Mouse (Mus musculus): ENCODE data around the gene Stat4. TPM values are rescaled to one million over a fixed set of nuclear protein-coding genes. Genes with fewer than 3 reads are reported as not detected.
"Not testable (repeated sequence)": the region's sequence is repeated elsewhere in the genome, so short reads cannot be mapped to it uniquely, and the experiment has no call there.

Stat4 gene
- polyA plus RNA-seq, 1 experiment from 2014 or later, result 0.95 TPM

- Histone ChIP-seq H3K4me2 (replicated peaks; ENCODE audit: low read depth, low read length) (no peak overlapping the region), H3K4me1 (ENCODE audit: control insufficient read depth, insufficient read depth, low read length) (no peaks in the 10 kb centered on the region), H3K4me3 (ENCODE audit: low read length) (no peak overlapping the region), H3K9me3 (ENCODE audit: control insufficient read depth, low read length) (no peaks in the 10 kb centered on the region), H3K27me3 (ENCODE audit: control insufficient read depth, insufficient read depth, low read length) (no peaks in the 10 kb centered on the region), H3K36me3 (ENCODE audit: control insufficient read depth, insufficient read depth, low read length) (no peaks in the 10 kb centered on the region), H3K27ac (ENCODE audit: low read depth, low read length) (no peak overlapping the region), H3K9ac (ENCODE audit: low read depth, low read length) (no peak overlapping the region)
- no peak for ATAC-seq (ENCODE audit: low FRiP score, low TSS enrichment)
- WGBS, result 77% methylated on average over 11 of the region's 11 CpGs
Observed at GRCm38 (mm10) chr1:52040366-52041061, 53.6 kb downstream of the Stat4 start.

- Histone ChIP-seq H3K36me3 (ENCODE audit: control insufficient read depth, insufficient read depth, low read length) (no peaks in the 10 kb centered on the region), H3K27ac (ENCODE audit: low read depth, low read length) (no peak overlapping the region), H3K4me2 (replicated peaks; ENCODE audit: low read depth, low read length) (no peak overlapping the region), H3K9me3 (ENCODE audit: control insufficient read depth, low read length) (no peaks in the 10 kb centered on the region), H3K27me3 (ENCODE audit: control insufficient read depth, insufficient read depth, low read length) (no peaks in the 10 kb centered on the region), H3K9ac (ENCODE audit: low read depth, low read length) (no peak overlapping the region), H3K4me3 (ENCODE audit: low read length) (no peak overlapping the region), H3K4me1 (ENCODE audit: control insufficient read depth, insufficient read depth, low read length) (no peaks in the 10 kb centered on the region)
- 81% methylated on average over 4 of the region's 4 CpGs for WGBS
- ATAC-seq (ENCODE audit: low FRiP score, low TSS enrichment), result no peak
Observed at GRCm38 (mm10) chr1:52043191-52043590, 56.2 kb downstream of the Stat4 start.

GRCm38 (mm10) chr1:52046891-52047290 lies 59.9 kb downstream of the Stat4 start:
- not testable (repeated sequence) for H3K36me3 ChIP-seq (ENCODE audit: control insufficient read depth, insufficient read depth, low read length); H3K27me3 ChIP-seq (ENCODE audit: control insufficient read depth, insufficient read depth, low read length); H3K4me3 ChIP-seq (ENCODE audit: low read length); H3K9ac ChIP-seq (ENCODE audit: low read depth, low read length); H3K4me2 ChIP-seq (replicated peaks; ENCODE audit: low read depth, low read length); ATAC-seq (ENCODE audit: low FRiP score, low TSS enrichment); H3K27ac ChIP-seq (ENCODE audit: low read depth, low read length); H3K9me3 ChIP-seq (ENCODE audit: control insufficient read depth, low read length); H3K4me1 ChIP-seq (ENCODE audit: control insufficient read depth, insufficient read depth, low read length)
- WGBS, result 97% methylated on average over 10 of the region's 10 CpGs

- Histone ChIP-seq H3K27me3 (ENCODE audit: control insufficient read depth, insufficient read depth, low read length) (no peaks in the 10 kb centered on the region), H3K36me3 (ENCODE audit: control insufficient read depth, insufficient read depth, low read length) (no peaks in the 10 kb centered on the region), H3K4me1 (ENCODE audit: control insufficient read depth, insufficient read depth, low read length) (no peaks in the 10 kb centered on the region), H3K9me3 (ENCODE audit: control insufficient read depth, low read length) (no peaks in the 10 kb centered on the region), H3K4me3 (ENCODE audit: low read length) (no peak overlapping the region), H3K4me2 (replicated peaks; ENCODE audit: low read depth, low read length) (no peak overlapping the region), H3K27ac (ENCODE audit: low read depth, low read length) (no peak overlapping the region), H3K9ac (ENCODE audit: low read depth, low read length) (no peak overlapping the region)
- WGBS, result 76% methylated on average over 2 of the region's 2 CpGs
- ATAC-seq (ENCODE audit: low FRiP score, low TSS enrichment), result no peak
Observed at GRCm38 (mm10) chr1:52048711-52049110, 61.8 kb downstream of the Stat4 start.

GRCm38 (mm10) chr1:52049827-52050226 lies 62.9 kb downstream of the Stat4 start:
- WGBS, result 95% methylated on average over 3 of the region's 3 CpGs
- H3K4me1 ChIP-seq (ENCODE audit: control insufficient read depth, insufficient read depth, low read length), result no peaks in the 10 kb centered on the region

GRCm38 (mm10) chr1:52051542-52051941 lies 64.6 kb downstream of the Stat4 start:
- Histone ChIP-seq H3K27ac (ENCODE audit: low read depth, low read length) (no peak overlapping the region), H3K9me3 (ENCODE audit: control insufficient read depth, low read length) (no peaks in the 10 kb centered on the region), H3K36me3 (ENCODE audit: control insufficient read depth, insufficient read depth, low read length) (no peaks in the 10 kb centered on the region), H3K4me2 (replicated peaks; ENCODE audit: low read depth, low read length) (no peak overlapping the region), H3K9ac (ENCODE audit: low read depth, low read length) (no peak overlapping the region), H3K27me3 (ENCODE audit: control insufficient read depth, insufficient read depth, low read length) (no peaks in the 10 kb centered on the region), H3K4me1 (ENCODE audit: control insufficient read depth, insufficient read depth, low read length) (no peaks in the 10 kb centered on the region), H3K4me3 (ENCODE audit: low read length) (no peak overlapping the region)
- ATAC-seq (ENCODE audit: low FRiP score, low TSS enrichment), result no peak
- 58% methylated on average over 3 of the region's 3 CpGs for WGBS

More at GRCm38 (mm10) chr1:52049827-52050226, 62.9 kb downstream of the Stat4 start:
- Histone ChIP-seq H3K4me3 (ENCODE audit: low read length) (no peak overlapping the region), H3K27me3 (ENCODE audit: control insufficient read depth, insufficient read depth, low read length) (no peaks in the 10 kb centered on the region), H3K9me3 (ENCODE audit: control insufficient read depth, low read length) (no peaks in the 10 kb centered on the region), H3K36me3 (ENCODE audit: control insufficient read depth, insufficient read depth, low read length) (no peaks in the 10 kb centered on the region), H3K9ac (ENCODE audit: low read depth, low read length) (no peak overlapping the region), H3K4me2 (replicated peaks; ENCODE audit: low read depth, low read length) (no peak overlapping the region), H3K27ac (ENCODE audit: low read depth, low read length) (no peak overlapping the region)
- ATAC-seq (ENCODE audit: low FRiP score, low TSS enrichment), result no peak

- Histone ChIP-seq H3K4me3 (ENCODE audit: low read length) (no peak overlapping the region), H3K9ac (ENCODE audit: low read depth, low read length) (no peak overlapping the region), H3K27ac (ENCODE audit: low read depth, low read length) (no peak overlapping the region), H3K9me3 (ENCODE audit: control insufficient read depth, low read length) (no peaks in the 10 kb centered on the region), H3K4me2 (replicated peaks; ENCODE audit: low read depth, low read length) (no peak overlapping the region), H3K4me1 (ENCODE audit: control insufficient read depth, insufficient read depth, low read length) (no peaks in the 10 kb centered on the region), H3K36me3 (ENCODE audit: control insufficient read depth, insufficient read depth, low read length) (no peaks in the 10 kb centered on the region), H3K27me3 (ENCODE audit: control insufficient read depth, insufficient read depth, low read length) (no peaks in the 10 kb centered on the region)
- WGBS, result 91% methylated on average over 9 of the region's 9 CpGs
- no peak for ATAC-seq (ENCODE audit: low FRiP score, low TSS enrichment)
Observed at GRCm38 (mm10) chr1:52052910-52053309, 66.0 kb downstream of the Stat4 start.

- no peaks in the 10 kb centered on the region for H3K4me1 ChIP-seq (ENCODE audit: control insufficient read depth, insufficient read depth, low read length)
- H3K4me3 ChIP-seq (ENCODE audit: low read length), result no peak overlapping the region
- no peak for ATAC-seq (ENCODE audit: low FRiP score, low TSS enrichment)
- no peaks in the 10 kb centered on the region for H3K36me3 ChIP-seq (ENCODE audit: control insufficient read depth, insufficient read depth, low read length)
- WGBS, result 83% methylated on average over 4 of the region's 4 CpGs
- no peak overlapping the region for H3K9ac ChIP-seq (ENCODE audit: low read depth, low read length)
- H3K4me2 ChIP-seq (replicated peaks; ENCODE audit: low read depth, low read length), result no peak overlapping the region
- H3K27me3 ChIP-seq (ENCODE audit: control insufficient read depth, insufficient read depth, low read length), result no peaks in the 10 kb centered on the region
- H3K9me3 ChIP-seq (ENCODE audit: control insufficient read depth, low read length), result no peaks in the 10 kb centered on the region
- H3K27ac ChIP-seq (ENCODE audit: low read depth, low read length), result no peak overlapping the region
Observed at GRCm38 (mm10) chr1:52055947-52056346, 69.0 kb downstream of the Stat4 start.

- Histone ChIP-seq H3K36me3 (ENCODE audit: control insufficient read depth, insufficient read depth, low read length) (no peaks in the 10 kb centered on the region), H3K9ac (ENCODE audit: low read depth, low read length) (no peak overlapping the region), H3K4me1 (ENCODE audit: control insufficient read depth, insufficient read depth, low read length) (no peaks in the 10 kb centered on the region), H3K4me2 (replicated peaks; ENCODE audit: low read depth, low read length) (no peak overlapping the region), H3K27ac (ENCODE audit: low read depth, low read length) (no peak overlapping the region), H3K27me3 (ENCODE audit: control insufficient read depth, insufficient read depth, low read length) (no peaks in the 10 kb centered on the region), H3K9me3 (ENCODE audit: control insufficient read depth, low read length) (no peaks in the 10 kb centered on the region), H3K4me3 (ENCODE audit: low read length) (no peak overlapping the region)
- WGBS, result 82% methylated on average over 5 of the region's 5 CpGs
- no peak for ATAC-seq (ENCODE audit: low FRiP score, low TSS enrichment)
Observed at GRCm38 (mm10) chr1:52057153-52057552, 70.2 kb downstream of the Stat4 start.

Data from kidney, embryonic 14.5 days (tissue).